17 mouse cellular contexts compared by ENCODE assay signal in the genomic region with DNA sequence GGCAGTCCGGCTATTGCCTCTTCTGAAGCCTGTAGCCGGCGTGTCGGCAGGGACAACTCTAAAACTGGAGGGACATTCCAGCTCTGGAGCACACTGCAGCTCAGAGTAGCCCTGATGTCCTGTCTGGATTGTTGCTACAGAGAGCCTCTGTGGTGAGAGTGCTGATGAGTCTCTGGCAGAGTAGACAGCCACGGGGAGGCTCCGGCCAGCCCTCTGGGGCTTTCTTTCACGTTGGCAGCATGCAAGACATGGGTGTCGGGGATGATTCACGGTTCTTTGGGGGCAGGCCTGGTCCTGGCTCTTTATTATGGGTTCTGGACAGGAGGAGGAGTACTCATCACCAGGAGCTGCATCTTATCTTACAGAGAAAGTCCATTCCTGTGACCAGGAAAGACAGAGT.
DNase-seq lines count a peak whose midpoint lies in the region; ATAC-seq and TF ChIP-seq lines count a peak whose summit lies in the region.
"Had no signal": no experiment of that assay in that cellular context is flagged by ENCODE, and none has a peak within 500 bp of the region (broad histone marks: within the 10 kb centered on the region; RNA-seq: fewer than 3 reads in every experiment).

No protein-coding gene starts in this region.

- no peaks in the 10 kb centered on the region for H3K27me3 ChIP-seq in midbrain, embryonic 10.5 days (ENCODE audit: low read depth, poor library complexity, severe bottlenecking)
- H3K27me3 ChIP-seq in midbrain, embryonic 11.5 days (ENCODE audit: control insufficient read depth, insufficient read depth, low read length) = no peaks in the 10 kb centered on the region
- H3K27me3 ChIP-seq in hindbrain, embryonic 16.5 days (replicated peaks; ENCODE audit: control insufficient read depth, insufficient read depth, low read length) = no peaks in the 10 kb centered on the region
- no peaks in the 10 kb centered on the region for H3K27me3 ChIP-seq in lung, postnatal 0 days (replicated peaks; ENCODE audit: insufficient read depth, low read length)
- H3K27me3 ChIP-seq: liver, embryonic 15.5 days; midbrain, embryonic 15.5 days had no signal

- TF ChIP-seq CTCF in lung, postnatal 0 days (IDR thresholded peaks at IDR 0.05) = no peak

- H3K4me1 ChIP-seq in midbrain, embryonic 10.5 days = peaks cover 26% of the 10 kb centered on the region
- peaks cover 7% of the 10 kb centered on the region for H3K4me1 ChIP-seq in midbrain, embryonic 11.5 days (ENCODE audit: control insufficient read depth, insufficient read depth, low read length)
- peaks cover 13% of the 10 kb centered on the region for H3K4me1 ChIP-seq in hindbrain, embryonic 16.5 days (ENCODE audit: control insufficient read depth, insufficient read depth, low read depth, low read length)
- no peaks in the 10 kb centered on the region for H3K4me1 ChIP-seq in lung, postnatal 0 days (ENCODE audit: insufficient read depth, low read depth, low read length)
- H3K4me1 ChIP-seq: heart, embryonic 10.5 days; limb, embryonic 15.5 days; liver, embryonic 15.5 days had no signal

- no peak overlapping the region for H3K9ac ChIP-seq in midbrain, embryonic 11.5 days (ENCODE audit: low read length)
- H3K9ac ChIP-seq in hindbrain, embryonic 16.5 days (ENCODE audit: low read depth, low read length) = no peak overlapping the region; the same call in 1 of the 2 replicates
- H3K9ac ChIP-seq in lung, postnatal 0 days (replicated peaks; ENCODE audit: low read depth) = no peak overlapping the region
- H3K9ac ChIP-seq: limb, embryonic 15.5 days; liver, embryonic 15.5 days; midbrain, embryonic 15.5 days had no signal

- WGBS in midbrain, embryonic 10.5 days = 88% methylated on average over 9 of the region's 9 CpGs
- 85% methylated on average over 9 of the region's 9 CpGs for WGBS in midbrain, embryonic 11.5 days
- 64% methylated on average over 9 of the region's 9 CpGs for WGBS in hindbrain, embryonic 16.5 days
- 80% methylated on average over 9 of the region's 9 CpGs for WGBS in lung, postnatal 0 days

- H3K4me3 ChIP-seq in midbrain, embryonic 10.5 days = no peak overlapping the region
- H3K4me3 ChIP-seq in midbrain, embryonic 11.5 days (ENCODE audit: low read depth, low read length) = no peak overlapping the region
- no peak overlapping the region for H3K4me3 ChIP-seq in hindbrain, embryonic 16.5 days (ENCODE audit: low read length)
- H3K4me3 ChIP-seq in lung, postnatal 0 days (ENCODE audit: low read depth, low read length) = no peak overlapping the region
- H3K4me3 ChIP-seq: heart, embryonic 10.5 days; limb, embryonic 15.5 days; liver, embryonic 15.5 days; midbrain, embryonic 15.5 days; myocyte had no signal

- intact Hi-C loops in left cerebral cortex, postnatal 14 days (cut with DNase I) = no loop called here

- H3K36me3 ChIP-seq in midbrain, embryonic 10.5 days = peaks cover 7% of the 10 kb centered on the region
- H3K36me3 ChIP-seq in midbrain, embryonic 11.5 days (ENCODE audit: control insufficient read depth, insufficient read depth, low read length) = no peaks in the 10 kb centered on the region
- no peaks in the 10 kb centered on the region for H3K36me3 ChIP-seq in hindbrain, embryonic 16.5 days (ENCODE audit: control insufficient read depth, insufficient read depth, low read length)
- no peaks in the 10 kb centered on the region for H3K36me3 ChIP-seq in lung, postnatal 0 days (ENCODE audit: insufficient read depth, low read length)
- H3K36me3 ChIP-seq: heart, embryonic 10.5 days; limb, embryonic 15.5 days; liver, embryonic 15.5 days; midbrain, embryonic 15.5 days had no signal

- no peak overlapping the region for H3K4me2 ChIP-seq in midbrain, embryonic 11.5 days
- H3K4me2 ChIP-seq in hindbrain, embryonic 16.5 days (ENCODE audit: low read length) = no peak overlapping the region
- no peak overlapping the region for H3K4me2 ChIP-seq in lung, postnatal 0 days (replicated peaks; ENCODE audit: low read depth, low read length)
- H3K4me2 ChIP-seq: limb, embryonic 15.5 days; liver, embryonic 15.5 days; midbrain, embryonic 15.5 days had no signal

- H3K27ac ChIP-seq in midbrain, embryonic 10.5 days (replicated peaks) = peak overlapping the region; percentile 39; the same call in 1 of the 2 replicates
- no peak overlapping the region for H3K27ac ChIP-seq in midbrain, embryonic 11.5 days (ENCODE audit: low read depth, low read length)
- 0 out of 2 replicates have a peak overlapping the region, but pooled peaks have one; percentile 24 for H3K27ac ChIP-seq in hindbrain, embryonic 16.5 days (ENCODE audit: low read depth, low read length)
- H3K27ac ChIP-seq in lung, postnatal 0 days (ENCODE audit: low read length) = no peak overlapping the region
- H3K27ac ChIP-seq: heart, embryonic 10.5 days; limb, embryonic 15.5 days; liver, embryonic 15.5 days; midbrain, embryonic 15.5 days had no signal

- no peaks in the 10 kb centered on the region for H3K9me3 ChIP-seq in midbrain, embryonic 10.5 days (replicated peaks)
- no peaks in the 10 kb centered on the region for H3K9me3 ChIP-seq in midbrain, embryonic 11.5 days (ENCODE audit: control insufficient read depth, low read length)
- H3K9me3 ChIP-seq in hindbrain, embryonic 16.5 days (ENCODE audit: control insufficient read depth, low read length) = no peaks in the 10 kb centered on the region
- no peaks in the 10 kb centered on the region for H3K9me3 ChIP-seq in lung, postnatal 0 days (ENCODE audit: low read length)
- H3K9me3 ChIP-seq: heart, embryonic 10.5 days; limb, embryonic 15.5 days; liver, embryonic 15.5 days; midbrain, embryonic 15.5 days had no signal

- ATAC-seq in midbrain, embryonic 11.5 days (ENCODE audit: low FRiP score) = no peak
- ATAC-seq in hindbrain, embryonic 16.5 days = peak; percentile 44; the same call in 1 of the 2 replicates
- ATAC-seq in lung, postnatal 0 days = no peak
- ATAC-seq: activated CD4-positive, CD25-positive, alpha-beta regulatory T cell, adult 4 months; midbrain, embryonic 15.5 days; Patski had no signal

- peak; percentile 21 for DNase-seq in embryo, embryonic 10 days (ENCODE audit: low spot score)
- no peak for DNase-seq in embryo, embryonic 10.5 days (ENCODE audit: low spot score)
- DNase-seq in midbrain, embryonic 10.5 days (ENCODE audit: low spot score) = no peak
- DNase-seq in midbrain, embryonic 11.5 days (ENCODE audit: low spot score, missing footprints) = no peak
- DNase-seq in lung, postnatal 0 days (ENCODE audit: low spot score) = no peak
- no peak for DNase-seq in left cerebral cortex, postnatal 14 days (ENCODE audit: low spot score in 2 of 2)
- DNase-seq: cerebellum, adult 9-11 months; kidney, adult 9 months; layer of hippocampus, postnatal 36 days had no signal

- no peak for TF ChIP-seq EP300 in lung, postnatal 0 days (IDR thresholded peaks at IDR 0.05)

Comparison
In these comparisons a context has a peak if more than half of its experiments do, and no peak if none do; other contexts are left out.
1. H3K27ac ChIP-seq: peak in midbrain, embryonic 10.5 days (single experiment) and hindbrain, embryonic 16.5 days (single experiment); none in midbrain, embryonic 11.5 days (single experiment) and lung, postnatal 0 days (single experiment).